8 mouse cellular contexts compared by ENCODE assay signal in the genomic region with DNA sequence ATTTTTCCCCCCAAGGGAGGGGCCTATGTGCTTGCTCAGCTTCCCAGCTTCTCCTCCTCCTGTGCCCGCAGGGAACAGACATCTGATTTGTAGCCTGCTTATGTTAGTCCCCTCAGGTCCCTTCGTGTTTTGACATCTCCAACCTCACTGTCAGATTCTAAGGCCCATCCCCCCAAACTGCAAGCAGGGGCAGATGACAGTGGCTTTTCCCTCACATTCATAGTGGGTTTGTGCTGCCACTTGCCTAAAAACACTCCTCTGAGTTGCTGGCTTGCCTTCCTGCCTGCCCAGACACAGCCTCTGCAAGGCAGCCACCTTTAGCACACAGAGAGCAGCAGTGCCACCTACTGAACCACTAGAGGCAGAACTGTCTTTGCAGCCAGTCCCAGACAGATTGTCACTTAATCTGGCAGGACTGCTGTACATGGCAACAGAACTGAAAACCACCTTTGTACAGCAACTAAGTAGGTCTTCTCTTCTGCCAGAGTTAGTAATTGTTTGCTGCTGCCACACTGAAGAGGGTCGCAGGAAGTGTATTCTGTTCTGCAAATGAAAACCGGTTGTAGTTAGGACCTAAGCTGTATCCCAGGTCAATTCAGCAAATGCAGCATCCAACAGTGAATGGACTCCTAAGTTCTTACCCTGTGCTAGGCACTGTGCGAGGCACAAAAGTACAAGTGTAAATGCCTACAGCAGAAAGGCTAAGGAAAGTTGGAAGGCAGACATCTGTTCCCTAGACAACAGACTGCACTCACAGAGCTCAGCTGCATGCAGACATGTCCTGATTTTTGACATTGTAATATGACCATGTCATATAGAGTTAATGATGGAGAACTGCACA.
DNase-seq lines count a peak whose midpoint lies in the region; ATAC-seq lines count a peak whose summit lies in the region.

No protein-coding gene starts in this region.

- DNase-seq in ZHBTc4 (ENCODE audit: low read depth, low spot score): peak; percentile 80
- DNase-seq in gastrocnemius, postnatal 10 days: peak; percentile 31
- DNase-seq in left cerebral cortex, adult 8-10 months (ENCODE audit: low spot score in 2 of 2): peak; percentile 27 to 49
- peak; percentile 56 for DNase-seq in mesoderm, embryonic 11.5 days (ENCODE audit: low read depth, low spot score)
- DNase-seq in right cerebral cortex, postnatal 4 days: peak; percentile 44

- peak; percentile 99 for ATAC-seq in common myeloid progenitor, adult 5-6 weeks (replicated peaks; ENCODE audit: low read depth, poor library complexity, severe bottlenecking)
- peak; percentile 99 for ATAC-seq in inflammation-experienced regulatory T-cells, adult 6 months
- ATAC-seq in erythroid progenitor cell, adult 5-6 weeks (replicated peaks; ENCODE audit: low FRiP score, poor library complexity, severe bottlenecking): no peak
